Mouse (Mus musculus) brain, embryonic 14.5 days (tissue): ENCODE results near the gene Gm13694.
"Not testable (repeated sequence)": the region's sequence is repeated elsewhere in the genome, so short reads cannot be mapped to it uniquely, and the experiment has no call there.

Experiments used
- CTCF ChIP-seq: fragments of 200-500 bp; IDR thresholded peaks from 2 replicates; pipeline ENCODE4 v1.5.1; 2012; ENCODE audit warnings: inconsistent platforms, mild to moderate bottlenecking, moderate library complexity, borderline replicate concordance; ENCODE audit not compliant: insufficient read depth, insufficient read length; ENCODE audit errors: extremely low read depth
- POLR2A ChIP-seq: fragments of 200-500 bp; IDR thresholded peaks from 2 replicates; pipeline ENCODE4 v1.6.1; 2012; ENCODE audit warnings: mild to moderate bottlenecking, inconsistent platforms, borderline replicate concordance; ENCODE audit not compliant: poor library complexity, insufficient read depth, insufficient read length, severe bottlenecking; ENCODE audit errors: extremely low read depth

GRCm38 (mm10) chr2:83993639-83994255 lies 15.0 kb downstream of the Gm13694 start:
- TF ChIP-seq CTCF, POLR2A: not testable (repeated sequence)
